Mouse (Mus musculus) ES-Bruce4 (cell line): ENCODE data around the gene Vps25.

ENCODE experiments used
- CTCF ChIP-seq: IDR thresholded peaks from one replicate; pipeline ENCODE4 v1.8.1; 2011; ENCODE audit warnings: low read depth, low read length
- POLR2A ChIP-seq: IDR thresholded peaks from one replicate; pipeline ENCODE4 v1.8.1; 2011; ENCODE audit warnings: low read length; ENCODE audit not compliant: insufficient read depth

DNA sequence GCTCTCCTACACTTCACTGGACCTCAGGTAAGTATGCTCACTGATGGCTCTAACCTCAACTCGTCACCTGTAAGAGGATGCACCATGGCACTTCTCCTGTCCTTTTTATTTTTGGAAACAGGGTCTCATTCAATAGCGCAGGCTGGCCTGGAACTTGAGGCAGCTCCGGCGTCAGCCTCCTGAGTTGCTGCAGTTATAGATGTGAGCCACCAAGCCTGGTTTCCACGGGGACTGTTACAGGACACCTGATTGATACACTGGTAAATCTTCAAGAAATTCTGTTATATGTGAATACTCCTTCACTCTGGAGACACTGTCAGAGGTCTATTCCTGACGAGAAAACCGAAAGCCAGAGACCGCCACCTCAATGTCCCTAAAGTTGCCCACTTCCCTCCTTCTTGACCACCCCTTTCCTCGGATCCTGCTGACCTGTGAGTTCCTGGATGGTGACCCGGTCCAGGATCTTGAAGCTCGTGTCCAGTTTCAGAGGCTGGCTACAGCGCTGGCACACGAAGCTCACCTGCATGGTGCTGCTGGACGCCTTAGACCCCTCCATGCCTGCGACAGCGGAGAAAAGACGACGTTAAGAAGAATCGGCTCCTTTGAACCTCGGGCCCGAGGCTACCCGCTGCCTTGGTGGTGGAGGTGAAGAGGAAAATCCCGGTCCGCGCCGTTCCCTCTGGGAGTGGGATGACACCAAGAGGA lies 47.9 kb downstream of the Vps25 start:
- no peak for TF ChIP-seq POLR2A
- TF ChIP-seq CTCF = no peak
